Mouse (Mus musculus) small intestine, adult 2 months (tissue): Measurements from ENCODE around the gene Phrf1.

Experiments
- CTCF ChIP-seq: fragments of 200-500 bp; IDR thresholded peaks from 2 replicates; pipeline ENCODE4 v1.5.1; 2012; ENCODE audit warnings: low read depth, mild to moderate bottlenecking, control low read depth, inconsistent platforms, low read length, moderate library complexity, mixed read lengths; ENCODE audit not compliant: insufficient replicate concordance, insufficient read length; ENCODE audit errors: extremely low read depth
- POLR2A ChIP-seq: fragments of 200-500 bp; IDR thresholded peaks from 2 replicates; pipeline ENCODE4 v1.6.1; 2012; ENCODE audit warnings: low read depth, mild to moderate bottlenecking, control low read depth, inconsistent platforms, low read length, moderate library complexity

DNA sequence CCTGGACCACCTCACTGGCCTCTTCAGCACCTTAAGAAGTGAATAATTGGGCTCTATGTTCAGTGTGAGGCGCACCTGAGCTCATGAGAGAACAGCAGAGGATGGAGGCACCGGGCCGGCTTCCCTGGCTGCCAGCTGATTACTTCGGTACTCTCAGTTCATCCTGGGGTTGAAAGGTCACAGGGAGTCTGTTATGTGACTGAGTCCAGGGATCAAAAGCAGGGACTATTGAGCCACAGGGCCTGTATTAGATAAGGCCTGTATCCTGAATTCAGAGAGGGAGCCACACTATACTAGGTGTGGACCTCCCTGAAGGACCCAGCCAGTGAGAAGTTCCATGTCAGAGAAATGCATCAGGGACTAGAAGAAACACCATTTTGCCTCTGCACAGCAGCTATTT, 76.0 kb downstream of the Phrf1 start:
- no peak for TF ChIP-seq POLR2A
- no peak for TF ChIP-seq CTCF
